Mouse (Mus musculus) midbrain, postnatal 0 days (tissue): ENCODE measurements around the gene Hmces. TPM values are rescaled to one million over a fixed set of nuclear protein-coding genes. Genes with fewer than 3 reads are reported as not detected.

Experiments used
- ATAC-seq: fragments of 200-750 bp; cut with Nextera tagmentation; 2 replicates; pipeline ENCODE4 v1.8.0; 2017; ENCODE audit warnings: moderate number of reproducible peaks, mild to moderate bottlenecking, moderate TSS enrichment, moderate library complexity; ENCODE audit not compliant: low FRiP score
- DNase-seq: peaks from one replicate; pipeline ENCODE4 v3.0.0-alpha.2; 2015; ENCODE audit warnings: low spot score
- H3K27ac ChIP-seq: fragments of 300-500 bp; sonication (generic); 2 replicates; pipeline ENCODE4 v1.5.1; 2014; ENCODE audit warnings: low read depth, mild to moderate bottlenecking, low read length, mixed read lengths
- H3K27me3 ChIP-seq: fragments of 300-500 bp; sonication (generic); 2 replicates; pipeline ENCODE4 v1.6.1; 2014; ENCODE audit warnings: low read length, control low read depth, mixed read lengths; ENCODE audit not compliant: insufficient read depth
- H3K36me3 ChIP-seq: fragments of 300-500 bp; sonication (generic); 2 replicates; pipeline ENCODE4 v1.6.1; 2014; ENCODE audit warnings: low read length, control low read depth, mixed read lengths; ENCODE audit not compliant: insufficient read depth
- H3K4me1 ChIP-seq: fragments of 300-500 bp; sonication (generic); 2 replicates; pipeline ENCODE4 v1.6.1; 2014; ENCODE audit warnings: mild to moderate bottlenecking, control low read depth, antibody characterized with exemption, low read length, mixed read lengths; ENCODE audit not compliant: insufficient read depth
- H3K4me2 ChIP-seq: fragments of 300-500 bp; sonication (generic); 2 replicates; pipeline ENCODE4 v1.6.1; 2014; ENCODE audit warnings: low read depth, mild to moderate bottlenecking, low read length, mixed read lengths; ENCODE audit not compliant: poor library complexity, severe bottlenecking
- H3K4me3 ChIP-seq: fragments of 300-500 bp; sonication (generic); 2 replicates; pipeline ENCODE4 v1.5.1; 2014; ENCODE audit warnings: low read depth, mild to moderate bottlenecking, low read length, moderate library complexity
- H3K9ac ChIP-seq: fragments of 300-500 bp; sonication (generic); replicated peaks from 2 replicates; pipeline ENCODE4 v1.6.1; 2014; ENCODE audit warnings: mild to moderate bottlenecking, low read length, moderate library complexity, mixed read lengths; ENCODE audit not compliant: poor library complexity, severe bottlenecking
- H3K9me3 ChIP-seq: fragments of 300-500 bp; sonication (generic); 2 replicates; pipeline ENCODE4 v1.6.1; 2016; ENCODE audit warnings: low read length, control low read depth
- CTCF ChIP-seq: IDR thresholded peaks from 2 replicates; pipeline ENCODE4 v1.5.1; 2016; ENCODE audit warnings: antibody characterized with exemption, mild to moderate bottlenecking
- WGBS: fragments of 180-500 bp; shearing (Covaris S2); extraction: QIAGEN DNeasy Blood & Tissue Kit; methylation state at CpG from one replicate; pipeline ENCODE4 v1.1.7; 2014; 5-methylcytosine and 5-hydroxymethylcytosine counted together
- polyA plus RNA-seq: library from polyadenylated mRNA; unstranded; fragments of >200 nt; fragmentation: Nextera tagmentation; extraction: Ambion mirVana; gene quantifications from 2 replicates; pipeline ENCODE4 v1.2.1, GENCODE M21; 2015
- total RNA-seq: library from RNA; depleted of rRNA; stranded (reverse); fragments of >200 nt; gene quantifications from 2 replicates; pipeline ENCODE4 v1.2.3, GENCODE M21; 2014; rRNA removed

Hmces gene
- total RNA-seq (30.7 and 33.0 TPM in 2 replicates), polyA plus RNA-seq (34.6 and 35.5 TPM in 2 replicates)

GRCm38 (mm10) chr6:87913661-87914325 lies at the start of gene Hmces:
Gene Hmces, plus strand, starts transcription at chr6:87913935.
- Histone ChIP-seq H3K9ac (peak within 1 kb of the TSS; percentile 84), H3K27me3 (no peaks in the 10 kb centered on the region), H3K36me3 (peaks cover 41% of the 10 kb centered on the region), H3K4me3 (peak within 1 kb of the TSS; percentile 83), H3K9me3 (no peaks in the 10 kb centered on the region), H3K27ac (peak within 1 kb of the TSS; percentile 70), H3K4me2 (peak within 1 kb of the TSS; percentile 83), H3K4me1 (peaks cover 5% of the 10 kb centered on the region)
- WGBS = 1% methylated on average over 60 of the region's 62 CpGs
- no peak; the same call in 1 of the 2 replicates for TF ChIP-seq CTCF
- ATAC-seq (peak; percentile 91), DNase-seq (peak; percentile 81)

GRCm38 (mm10) chr6:87866211-87866610 lies 47.5 kb upstream of the Hmces start:
- no peaks in the 10 kb centered on the region for H3K27me3 ChIP-seq
- H3K9me3 ChIP-seq = no peaks in the 10 kb centered on the region
- no peak overlapping the region for H3K9ac ChIP-seq
- H3K27ac ChIP-seq = no peak overlapping the region
- H3K36me3 ChIP-seq = no peaks in the 10 kb centered on the region
- no peak for TF ChIP-seq CTCF
- H3K4me2 ChIP-seq = no peak overlapping the region
- H3K4me3 ChIP-seq = no peak overlapping the region
- H3K4me1 ChIP-seq = no peaks in the 10 kb centered on the region
- 90% methylated on average over 6 of the region's 6 CpGs for WGBS
- DNase-seq (no peak), ATAC-seq (no peak)

DNA sequence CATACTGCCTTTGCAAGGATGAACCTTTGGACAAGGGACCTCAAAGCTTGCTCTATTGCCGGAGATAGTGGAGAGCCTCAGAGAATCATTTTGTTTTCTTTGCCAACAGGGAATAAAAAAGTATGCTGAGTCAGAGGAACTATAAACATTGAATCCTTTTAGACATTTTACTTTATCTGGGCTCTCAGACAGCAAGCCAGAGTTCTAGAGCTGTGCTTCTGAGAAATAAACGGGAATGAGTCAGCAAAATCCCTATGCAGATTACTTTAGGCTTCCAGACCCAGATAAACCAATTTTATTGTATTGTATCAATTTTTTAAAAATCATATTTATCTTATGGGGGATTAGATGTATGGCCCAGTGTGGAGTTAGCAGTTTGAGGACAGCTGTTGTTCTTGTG lies 46.5 kb upstream of the Hmces start:
- WGBS = 67% methylated on average over 2 of the region's 2 CpGs
- DNase-seq = no peak
- Histone ChIP-seq H3K4me1 (no peaks in the 10 kb centered on the region), H3K27me3 (no peaks in the 10 kb centered on the region), H3K9me3 (no peaks in the 10 kb centered on the region), H3K27ac (no peak overlapping the region), H3K9ac (no peak overlapping the region), H3K4me2 (no peak overlapping the region), H3K4me3 (no peak overlapping the region), H3K36me3 (no peaks in the 10 kb centered on the region)
- TF ChIP-seq CTCF = no peak
- no peak for ATAC-seq

DNA sequence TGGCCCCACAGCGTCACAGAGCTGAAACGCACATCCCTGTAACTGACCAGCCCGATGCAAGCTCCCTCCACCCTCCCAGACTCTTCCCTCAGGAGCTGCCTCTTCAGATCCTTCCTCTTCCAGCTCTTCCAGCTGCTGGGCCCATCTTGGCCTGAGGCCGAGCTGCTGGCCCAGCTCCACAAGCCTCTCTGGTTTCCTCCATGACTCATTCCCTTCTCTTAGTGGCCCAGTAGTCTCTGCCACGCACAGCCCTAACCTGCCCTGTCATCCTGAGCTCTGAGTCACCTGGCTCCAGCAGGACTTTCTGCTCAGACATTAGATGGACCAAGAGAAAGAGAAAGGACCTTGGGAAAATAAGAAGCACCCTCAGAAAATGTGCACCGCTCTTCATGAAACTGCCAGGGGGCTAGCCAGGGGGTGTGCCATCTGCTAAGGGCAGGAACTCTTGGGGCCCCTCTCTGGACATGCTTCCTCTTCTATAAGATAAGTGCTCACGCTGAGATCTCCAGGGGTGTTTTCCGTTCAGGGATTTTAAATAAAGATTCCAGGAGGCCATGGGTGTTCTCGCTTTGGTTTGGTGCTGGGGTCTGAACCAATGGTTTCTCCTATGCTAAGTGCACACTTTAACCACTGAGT lies 44.7 kb upstream of the Hmces start:
- Histone ChIP-seq H3K4me1 (no peaks in the 10 kb centered on the region), H3K9me3 (no peaks in the 10 kb centered on the region), H3K4me3 (no peak overlapping the region), H3K27ac (no peak overlapping the region), H3K9ac (no peak overlapping the region), H3K4me2 (no peak overlapping the region), H3K36me3 (no peaks in the 10 kb centered on the region), H3K27me3 (no peaks in the 10 kb centered on the region)
- ATAC-seq (no peak), DNase-seq (no peak)
- WGBS = 76% methylated on average over 9 of the region's 9 CpGs
- TF ChIP-seq CTCF = no peak

- DNase-seq (no peak), ATAC-seq (no peak)
- H3K4me3 ChIP-seq = no peak overlapping the region
- no peak overlapping the region for H3K27ac ChIP-seq
- no peaks in the 10 kb centered on the region for H3K4me1 ChIP-seq
- TF ChIP-seq CTCF = no peak
- WGBS = 76% methylated on average over 1 of the region's 1 CpGs
- no peak overlapping the region for H3K4me2 ChIP-seq
- H3K36me3 ChIP-seq = no peaks in the 10 kb centered on the region
- H3K9me3 ChIP-seq = no peaks in the 10 kb centered on the region
- H3K27me3 ChIP-seq = no peaks in the 10 kb centered on the region
- no peak overlapping the region for H3K9ac ChIP-seq
Measured at GRCm38 (mm10) chr6:87870440-87870839, 43.3 kb upstream of the Hmces start.

GRCm38 (mm10) chr6:87871240-87871639 lies 42.5 kb upstream of the Hmces start:
- Histone ChIP-seq H3K27ac (no peak overlapping the region), H3K9me3 (no peaks in the 10 kb centered on the region), H3K36me3 (no peaks in the 10 kb centered on the region), H3K4me2 (no peak overlapping the region), H3K9ac (no peak overlapping the region), H3K4me1 (no peaks in the 10 kb centered on the region), H3K4me3 (no peak overlapping the region), H3K27me3 (no peaks in the 10 kb centered on the region)
- DNase-seq (no peak), ATAC-seq (no peak)
- TF ChIP-seq CTCF = no peak
- 87% methylated on average over 7 of the region's 7 CpGs for WGBS
